Mouse (Mus musculus): ENCODE data around the gene Nrg3.
"Not testable (repeated sequence)": the region's sequence is repeated elsewhere in the genome, so short reads cannot be mapped to it uniquely, and the experiment has no call there.

The Nrg3 gene

GRCm38 (mm10) chr14:39191946-39192345 is 280.9 kb downstream of the Nrg3 start:
- DNase-seq, result no peak

GRCm38 (mm10) chr14:39173709-39174108 is 299.2 kb downstream of the Nrg3 start:
- no peak for DNase-seq

- no peak for DNase-seq
Observed at GRCm38 (mm10) chr14:39160140-39160539, 312.7 kb downstream of the Nrg3 start.

GRCm38 (mm10) chr14:39155462-39155861 is 317.4 kb downstream of the Nrg3 start:
- DNase-seq, result no peak

DNA sequence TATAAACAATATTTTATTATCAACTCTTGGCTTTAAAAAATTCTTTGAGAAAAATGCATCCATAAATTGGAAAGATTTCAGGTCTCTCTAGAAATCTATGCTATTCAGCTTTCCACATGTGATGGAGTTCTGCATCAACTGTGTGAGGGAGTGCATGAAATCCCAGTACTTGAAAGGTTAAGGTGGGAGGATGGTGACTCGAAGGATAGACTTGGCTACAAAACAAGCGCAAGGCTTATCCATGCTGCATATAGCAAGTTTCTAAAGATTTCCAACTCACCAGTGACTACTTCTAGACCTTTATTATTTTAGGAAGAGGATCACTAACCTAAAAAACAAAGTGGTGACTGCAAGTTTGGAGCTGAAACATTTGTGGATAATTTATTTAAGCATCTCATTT is 343.1 kb downstream of the Nrg3 start:
- DNase-seq, result no peak

GRCm38 (mm10) chr14:39117977-39118376 is 354.9 kb downstream of the Nrg3 start:
- no peak for DNase-seq

DNA sequence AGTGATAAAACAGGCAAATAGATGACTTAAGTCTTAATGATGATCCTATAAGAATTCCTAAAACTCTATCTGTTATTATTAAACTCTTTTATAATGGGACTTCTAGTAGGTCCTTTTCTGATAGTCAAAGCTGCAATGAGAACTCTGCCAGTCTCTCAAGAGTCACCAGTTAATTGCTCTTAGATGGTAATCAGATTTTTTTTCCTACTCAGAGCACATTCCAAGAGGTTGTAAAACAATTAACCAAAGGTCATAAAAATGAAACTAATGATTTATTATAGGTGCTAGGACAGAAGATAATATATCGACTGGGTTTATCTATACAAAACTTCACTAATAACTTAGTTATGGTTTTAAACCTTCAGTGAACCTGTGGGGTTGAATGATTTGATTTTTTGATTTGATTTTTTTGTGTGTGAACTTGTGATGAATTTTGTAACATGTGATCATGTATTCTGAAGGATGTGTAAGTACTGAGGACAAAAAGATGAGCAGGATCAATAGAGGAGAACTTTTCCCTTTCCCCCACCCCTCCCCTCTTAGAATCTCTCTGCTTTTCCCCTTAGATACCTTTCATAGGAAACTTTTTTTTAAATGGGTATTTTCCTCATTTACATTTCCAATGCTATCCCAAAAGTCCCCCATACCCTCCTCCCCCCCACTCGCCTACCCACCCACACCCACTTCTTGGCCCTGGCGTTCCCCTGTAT is 356.2 kb downstream of the Nrg3 start:
- DNase-seq, result not testable (repeated sequence)

GRCm38 (mm10) chr14:39109566-39109965 is 363.3 kb downstream of the Nrg3 start:
- DNase-seq, result no peak

DNA sequence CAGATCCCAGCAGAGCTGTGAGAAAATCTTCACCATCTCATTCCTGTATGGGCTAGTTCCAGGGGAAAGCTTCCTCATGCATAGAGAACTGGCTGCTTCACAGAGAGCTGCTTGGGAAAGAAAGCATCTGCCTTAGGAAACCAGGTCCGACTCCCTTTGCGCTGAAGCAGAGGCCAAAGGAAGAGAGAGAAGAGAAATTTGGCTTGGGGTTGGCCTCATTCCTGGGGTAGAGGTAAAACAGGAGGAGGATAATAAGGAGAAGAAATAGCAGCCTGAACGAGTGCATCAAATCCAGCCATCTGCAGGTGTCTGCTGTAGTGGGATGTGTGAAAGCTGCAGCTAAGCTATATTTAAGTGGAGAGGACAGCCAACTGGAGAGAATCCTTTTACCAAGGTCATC is 366.1 kb downstream of the Nrg3 start:
- DNase-seq, result no peak

GRCm38 (mm10) chr14:39095219-39095618 is 377.7 kb downstream of the Nrg3 start:
- DNase-seq, result no peak

- DNase-seq, result no peak
Observed at GRCm38 (mm10) chr14:39079461-39079860, 393.4 kb downstream of the Nrg3 start.

DNA sequence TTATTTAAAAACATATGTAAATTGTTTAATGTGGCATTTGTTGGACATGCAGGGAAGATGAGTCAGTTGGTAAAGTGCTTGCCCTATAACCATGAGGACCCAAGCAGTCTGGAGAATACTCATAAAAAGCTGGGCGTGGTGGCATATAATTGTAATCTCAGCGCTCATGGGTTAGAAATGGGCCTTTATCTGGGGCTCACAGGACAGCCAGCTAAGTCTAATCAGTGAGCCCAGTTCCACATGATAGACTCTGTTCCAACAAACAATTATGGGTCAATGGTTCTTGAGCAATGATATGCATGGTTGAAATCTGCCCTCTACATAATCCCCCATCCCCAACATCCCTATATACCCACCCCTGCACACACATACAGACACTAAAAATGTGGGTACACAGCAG is 421.3 kb downstream of the Nrg3 start:
- no peak for DNase-seq

- DNase-seq, result no peak
Observed at GRCm38 (mm10) chr14:39049021-39049420, 423.9 kb downstream of the Nrg3 start.

- no peak for DNase-seq
Observed at GRCm38 (mm10) chr14:39044290-39044689, 428.6 kb downstream of the Nrg3 start.

DNA sequence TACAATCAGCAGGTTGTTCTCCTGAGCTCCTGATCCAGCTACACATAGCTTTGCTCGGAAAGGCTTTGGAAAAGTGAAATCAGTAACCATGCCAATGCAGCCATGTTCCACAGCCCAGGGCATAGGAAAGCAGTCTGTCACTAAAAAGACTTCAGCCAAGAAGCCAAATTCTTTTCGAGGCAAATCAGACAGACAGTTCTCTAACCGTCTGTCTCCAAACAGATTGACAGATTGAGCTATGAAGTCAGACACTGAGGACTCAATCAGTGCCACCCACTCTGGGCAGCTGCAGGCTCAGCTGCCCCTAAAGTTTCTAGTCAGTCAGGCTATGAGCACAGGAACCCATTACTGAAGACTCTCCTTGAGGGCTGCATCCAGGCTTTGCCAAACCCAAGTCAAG is 429.1 kb downstream of the Nrg3 start:
- no peak for DNase-seq

DNA sequence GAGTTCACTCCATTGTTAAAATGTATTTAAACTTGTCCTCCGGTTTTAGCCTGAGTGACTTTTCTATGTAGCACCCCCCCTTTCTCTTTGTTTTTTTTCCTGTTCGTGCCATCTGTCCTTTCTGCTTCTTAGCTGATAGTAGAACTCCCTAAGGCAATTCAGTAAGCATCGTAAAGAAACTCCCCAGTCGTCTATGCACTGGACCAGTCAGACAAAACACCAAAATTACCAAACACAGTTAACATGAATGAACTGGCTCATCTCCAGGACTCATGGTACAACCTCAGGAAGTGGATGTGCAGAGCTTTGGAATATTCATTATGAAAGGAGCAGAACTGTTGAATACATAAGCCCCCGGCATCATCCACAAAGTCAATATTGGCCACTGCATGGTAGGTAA is 429.5 kb downstream of the Nrg3 start:
- DNase-seq, result no peak

- DNase-seq, result no peak
Observed at GRCm38 (mm10) chr14:39039046-39039445, 433.8 kb downstream of the Nrg3 start.

- DNase-seq, result no peak
Observed at GRCm38 (mm10) chr14:39034482-39034881, 438.4 kb downstream of the Nrg3 start.

GRCm38 (mm10) chr14:39023065-39023464 is 449.8 kb downstream of the Nrg3 start:
- no peak for DNase-seq

- no peak for DNase-seq
Observed at GRCm38 (mm10) chr14:39014126-39014525, 458.8 kb downstream of the Nrg3 start.

DNA sequence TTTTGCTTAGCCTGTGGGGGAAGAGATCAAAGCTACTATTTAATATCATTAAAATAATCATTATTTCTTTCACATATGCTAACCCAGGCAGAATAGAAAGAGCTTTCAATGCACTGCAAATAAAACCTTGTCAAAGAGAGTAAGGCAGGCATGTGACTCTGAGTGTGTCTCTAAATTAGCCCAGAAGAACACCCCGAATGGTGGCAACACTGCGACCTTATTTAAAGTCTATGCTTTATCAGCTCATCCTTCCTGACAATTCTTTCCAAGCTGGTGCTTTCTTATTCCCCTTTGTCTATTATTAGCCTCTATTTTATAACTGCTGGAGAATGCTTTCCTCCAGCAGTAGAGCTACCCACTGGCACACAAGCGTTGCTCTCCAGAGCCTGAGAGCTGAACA is 475.0 kb downstream of the Nrg3 start:
- no peak for DNase-seq

- DNase-seq, result no peak
Observed at GRCm38 (mm10) chr14:38992574-38992866, 480.4 kb downstream of the Nrg3 start.

DNA sequence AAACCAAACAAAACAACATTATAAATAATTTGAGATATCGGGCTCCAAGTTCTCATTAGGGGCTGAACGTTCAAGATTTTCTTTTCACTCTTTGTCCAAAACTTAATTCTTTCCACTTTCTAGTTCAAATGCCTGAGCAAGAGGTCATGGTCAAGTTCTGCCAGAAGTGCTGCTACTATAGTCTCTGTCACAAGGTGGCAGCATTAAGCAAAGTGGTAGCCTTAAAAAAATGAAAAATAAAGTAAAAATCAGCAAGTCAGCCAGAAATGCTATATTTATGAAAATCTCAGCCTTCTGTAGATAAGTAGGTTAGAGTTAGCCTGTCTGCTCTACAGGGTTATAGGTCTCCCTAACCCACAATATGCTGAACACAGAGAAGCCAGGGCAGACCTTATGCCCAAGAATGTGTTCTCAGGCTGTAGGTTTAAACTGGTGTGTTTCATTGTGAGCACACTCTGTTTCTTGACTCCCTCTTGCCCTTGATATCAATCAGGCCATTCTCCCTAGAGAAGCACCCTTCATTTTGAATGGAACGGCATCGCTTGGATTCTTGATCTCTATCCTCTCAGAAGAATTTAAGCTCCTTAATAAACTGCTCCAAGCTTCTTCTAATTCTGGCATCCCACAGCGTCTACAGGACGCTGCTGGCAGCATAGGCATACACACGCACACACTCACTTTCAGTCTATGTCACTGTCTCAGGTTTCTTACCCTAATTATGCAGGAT is 480.9 kb downstream of the Nrg3 start:
- DNase-seq, result no peak

- no peak for DNase-seq
Observed at GRCm38 (mm10) chr14:38959367-38959766, 513.5 kb downstream of the Nrg3 start.

- no peak for DNase-seq
Observed at GRCm38 (mm10) chr14:38937481-38937880, 535.4 kb downstream of the Nrg3 start.
